Mouse (Mus musculus) layer of hippocampus, adult 9-10 months (tissue): ENCODE data around the gene Gm10282.

ENCODE experiments used
- DNase-seq: peaks from one replicate; pipeline ENCODE4 v3.0.0; 2022; ENCODE audit warnings: low spot score

The Gm10282 gene

DNA sequence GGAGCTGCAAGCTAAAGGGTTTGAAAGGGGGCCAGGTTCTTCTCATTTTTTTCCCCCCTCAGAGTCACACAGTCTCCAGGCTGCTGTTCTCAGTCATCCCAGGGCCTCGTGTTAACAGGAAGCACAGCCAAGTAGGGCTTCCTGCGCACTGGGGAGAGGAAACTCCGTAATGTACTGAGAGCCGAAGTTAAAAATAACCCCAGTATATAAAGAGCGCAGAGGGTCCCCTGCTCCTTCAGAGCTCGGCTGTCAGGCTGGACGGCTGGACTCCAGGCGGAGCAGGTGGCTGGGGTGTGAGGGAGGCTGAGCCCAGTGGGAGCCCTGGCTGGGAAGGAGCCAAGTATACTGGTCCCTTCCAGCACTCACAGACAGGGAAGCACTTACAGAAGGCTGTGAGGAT lies 9.4 kb downstream of the Gm10282 start:
- peak; percentile 45 for DNase-seq

DNA sequence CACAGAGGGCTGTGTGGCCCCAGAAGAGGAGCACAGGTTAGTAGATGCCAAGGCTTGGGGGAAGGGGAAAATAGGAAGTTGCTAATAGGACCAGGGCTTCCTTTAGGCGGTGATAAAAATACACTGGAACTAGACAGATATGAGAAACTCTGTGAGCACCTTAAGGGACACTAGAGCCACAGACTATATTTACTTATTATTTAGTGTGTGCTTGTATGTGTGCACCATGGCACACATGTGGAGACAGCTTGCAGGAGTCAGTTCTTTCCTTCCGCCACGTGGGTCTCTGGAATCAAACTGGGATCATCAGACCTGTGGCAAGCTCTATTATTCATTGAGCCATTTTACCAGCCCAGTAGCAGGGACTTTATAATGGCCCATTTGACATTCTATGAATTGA lies 9.9 kb downstream of the Gm10282 start:
- DNase-seq: no peak

DNA sequence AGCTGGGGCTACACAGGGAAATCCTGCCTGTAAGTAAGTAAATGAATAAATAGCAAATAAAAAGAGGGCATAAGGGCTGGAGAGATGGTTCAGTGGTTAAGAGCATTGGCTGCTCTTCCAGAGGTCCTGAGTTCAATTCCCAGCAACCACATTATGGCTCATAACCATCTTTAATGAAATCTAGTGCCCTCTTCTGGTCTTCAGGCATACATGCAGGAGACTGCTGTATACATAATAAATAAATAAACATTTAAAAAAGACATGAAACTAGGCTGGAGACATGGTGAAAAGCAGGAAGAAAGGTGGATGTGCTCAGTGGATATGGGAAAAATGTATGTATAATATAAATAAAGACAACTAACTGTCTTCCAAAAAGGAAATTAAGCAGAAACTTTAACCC lies 11.8 kb downstream of the Gm10282 start:
- no peak for DNase-seq

DNA sequence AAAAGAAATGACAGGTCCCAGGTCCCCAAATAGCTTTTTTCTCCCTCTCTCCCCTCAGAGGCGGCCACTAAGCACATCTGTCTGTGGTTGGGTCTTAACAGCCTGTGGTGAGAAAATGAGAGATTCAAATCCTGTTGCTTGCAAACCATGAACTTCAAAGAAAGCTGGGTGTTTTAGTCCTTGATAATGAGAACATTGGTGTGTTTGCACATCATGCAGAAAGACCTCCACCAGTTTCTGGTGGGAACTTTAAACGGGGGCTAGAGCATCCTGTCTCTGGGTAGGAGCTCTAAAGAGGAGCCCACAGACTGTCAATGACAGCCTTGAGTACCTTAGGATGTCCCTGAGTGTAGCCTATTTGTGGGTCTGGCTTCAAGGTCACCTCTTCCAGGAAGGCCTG lies 14.0 kb downstream of the Gm10282 start:
- DNase-seq: no peak

DNA sequence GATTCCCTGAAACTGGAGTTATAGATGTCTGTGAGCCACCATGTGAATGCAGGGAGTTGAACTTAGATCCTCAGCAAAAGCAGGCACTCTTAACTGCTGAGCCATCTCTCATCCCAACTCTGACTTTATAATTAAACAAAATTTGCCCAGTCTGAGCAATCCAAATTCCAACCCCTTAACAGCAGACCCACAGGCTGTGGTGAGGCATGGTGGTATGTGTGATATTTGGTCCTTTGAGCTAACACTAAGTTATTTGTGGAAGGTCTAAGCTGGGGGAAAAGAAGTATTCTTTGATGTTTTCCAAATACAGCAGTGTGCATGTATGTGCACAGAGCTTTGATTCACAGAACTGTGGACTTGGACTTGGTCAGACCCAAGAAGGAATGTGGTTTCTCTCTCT lies 16.0 kb downstream of the Gm10282 start:
- DNase-seq: no peak

DNA sequence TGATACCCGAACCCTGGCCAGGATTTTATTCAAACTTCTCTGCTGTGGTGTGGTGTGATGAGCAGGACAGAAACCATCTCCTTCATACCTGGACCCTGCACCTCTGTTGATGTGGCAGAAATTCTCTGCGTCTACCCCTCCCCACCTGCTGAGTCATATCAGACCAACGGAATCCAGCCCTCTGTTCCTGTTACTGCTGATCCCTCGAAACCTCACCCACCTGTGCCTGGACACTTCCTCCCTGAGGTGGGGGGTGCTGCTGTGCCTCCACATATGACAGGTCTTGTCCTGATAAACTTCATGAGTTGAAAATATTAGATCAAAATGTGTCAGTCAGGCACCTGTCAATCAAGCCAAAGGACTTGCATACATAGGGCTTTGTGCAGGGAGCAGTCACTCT lies 19.8 kb downstream of the Gm10282 start:
- DNase-seq: no peak

DNA sequence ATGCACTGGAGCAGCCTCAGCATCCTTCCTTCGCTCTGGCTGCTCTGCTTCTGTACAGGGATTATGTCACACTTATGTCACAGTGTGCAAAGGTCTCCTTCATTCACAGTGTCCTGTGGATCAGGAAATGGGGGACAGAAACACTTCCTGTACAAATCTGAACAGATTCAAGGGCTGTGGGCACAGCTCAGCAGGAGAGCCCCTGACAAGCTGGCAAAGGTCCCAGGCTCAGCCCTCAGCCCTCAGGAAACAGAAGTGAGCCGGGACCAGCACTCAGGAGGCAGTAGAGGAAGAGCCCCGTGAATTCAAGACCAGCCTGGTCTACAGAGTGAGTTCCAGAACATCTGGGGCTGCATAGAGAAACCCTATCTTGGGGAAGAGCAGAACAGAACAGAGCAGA lies 23.4 kb downstream of the Gm10282 start:
- DNase-seq: no peak

DNA sequence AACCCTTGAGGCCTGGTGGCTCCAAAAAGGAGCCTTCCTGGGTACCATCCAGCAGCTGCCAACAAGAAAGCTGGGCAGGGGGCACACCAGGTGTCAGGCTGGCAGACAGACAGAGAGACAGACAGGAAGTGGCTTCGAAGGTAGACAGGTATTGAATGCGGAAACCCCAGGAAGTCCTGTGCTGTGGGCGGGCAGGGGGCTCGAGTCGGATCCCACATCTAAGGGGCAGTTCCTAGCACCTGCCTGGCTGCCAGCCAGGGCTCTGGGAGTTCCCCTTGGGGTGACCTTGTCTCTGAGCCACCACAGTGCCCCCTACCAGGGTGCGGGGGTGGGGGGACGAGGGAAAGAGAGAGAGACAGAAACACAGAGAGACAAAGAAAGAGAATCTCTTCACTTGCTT lies 25.9 kb downstream of the Gm10282 start:
- no peak for DNase-seq

DNA sequence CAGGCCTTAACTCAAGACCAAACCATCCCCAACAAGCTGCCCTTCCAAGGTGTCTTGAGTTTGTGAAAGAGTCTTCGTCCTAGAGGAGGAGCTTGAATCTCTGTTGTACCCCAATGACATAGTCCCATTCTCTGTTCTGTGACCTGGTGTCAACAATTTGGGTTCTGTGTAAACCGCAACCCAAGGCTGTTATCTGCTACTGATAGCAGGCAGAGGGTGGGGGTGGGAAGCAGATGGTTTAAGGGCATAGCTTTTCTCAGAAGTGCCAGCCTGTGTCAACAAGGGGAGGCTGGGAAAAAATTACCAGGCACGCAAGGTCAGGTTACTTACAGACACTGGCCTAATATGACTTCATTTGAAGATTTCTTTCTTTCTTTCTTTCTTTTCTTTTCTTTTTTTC lies 27.8 kb downstream of the Gm10282 start:
- DNase-seq: no peak

DNA sequence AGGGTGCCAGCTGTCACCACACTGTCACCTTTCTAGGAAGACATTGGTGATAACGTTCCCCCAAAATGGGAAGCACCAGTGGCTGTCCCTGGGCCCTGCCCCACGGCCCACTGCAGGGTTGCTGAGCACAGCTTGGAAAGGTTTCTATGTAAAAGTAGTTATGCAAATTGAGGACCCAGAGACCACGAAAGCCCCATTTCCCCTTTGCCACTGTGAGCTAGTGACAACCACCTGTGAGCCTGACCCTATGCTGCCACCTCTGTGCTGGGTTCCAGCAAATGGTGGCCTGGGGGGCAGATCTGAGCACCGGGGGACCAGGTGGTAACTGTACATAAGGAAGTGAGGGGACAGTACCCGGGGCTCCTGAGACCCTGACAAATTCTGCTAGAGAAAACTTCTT lies 31.3 kb downstream of the Gm10282 start:
- no peak for DNase-seq

DNA sequence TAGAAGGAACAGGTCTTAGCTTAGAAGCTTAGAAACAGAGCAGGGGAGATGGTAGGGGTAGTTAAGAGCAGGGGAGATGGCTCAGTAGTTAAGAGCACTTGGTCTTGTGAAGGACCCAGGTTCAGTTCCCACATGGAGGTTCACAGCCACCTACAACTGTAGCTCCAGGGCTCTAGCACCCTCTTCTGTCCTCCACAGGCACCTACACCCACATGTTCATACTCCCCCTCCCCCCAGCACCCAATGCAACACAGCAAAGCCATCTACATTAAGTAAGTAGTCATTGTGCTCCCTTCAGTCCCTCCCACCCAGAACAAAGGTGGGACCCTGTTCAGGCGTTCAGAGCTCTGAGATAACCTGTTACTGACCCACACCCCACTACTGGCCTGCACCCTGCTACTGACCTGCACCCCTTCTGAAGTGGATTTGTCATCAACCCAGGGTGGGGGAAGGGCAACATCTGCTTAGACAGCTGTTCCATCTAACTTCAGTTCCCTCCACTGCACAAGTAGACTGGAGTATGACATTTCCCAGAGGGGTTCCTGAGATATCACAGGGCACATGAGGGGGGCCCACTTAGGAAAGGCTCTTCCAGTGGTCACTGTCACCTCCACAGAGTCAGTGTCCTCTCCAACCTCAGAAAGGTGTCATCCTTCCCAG lies 31.8 kb downstream of the Gm10282 start:
- DNase-seq: no peak

DNA sequence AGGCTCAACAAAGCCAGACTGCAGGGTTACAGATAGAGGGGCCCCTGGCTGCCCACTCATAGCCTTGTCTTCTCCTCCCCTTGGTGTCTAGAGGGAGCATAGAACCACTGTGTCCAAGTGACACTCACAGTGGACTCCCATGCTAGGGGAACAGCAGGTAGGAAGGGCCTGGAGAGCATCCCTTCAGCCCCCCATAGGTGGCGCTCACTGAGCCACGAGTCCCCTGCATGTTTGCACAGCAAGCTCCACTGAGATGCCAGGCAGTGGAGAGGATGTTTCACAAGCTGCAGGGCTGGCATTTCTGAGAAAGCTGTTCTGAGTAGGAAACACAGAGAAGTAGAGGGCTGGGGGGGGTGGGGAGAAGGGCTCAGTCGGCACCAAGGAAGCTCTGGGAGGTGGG lies 32.7 kb downstream of the Gm10282 start:
- peak; percentile 46 for DNase-seq

DNA sequence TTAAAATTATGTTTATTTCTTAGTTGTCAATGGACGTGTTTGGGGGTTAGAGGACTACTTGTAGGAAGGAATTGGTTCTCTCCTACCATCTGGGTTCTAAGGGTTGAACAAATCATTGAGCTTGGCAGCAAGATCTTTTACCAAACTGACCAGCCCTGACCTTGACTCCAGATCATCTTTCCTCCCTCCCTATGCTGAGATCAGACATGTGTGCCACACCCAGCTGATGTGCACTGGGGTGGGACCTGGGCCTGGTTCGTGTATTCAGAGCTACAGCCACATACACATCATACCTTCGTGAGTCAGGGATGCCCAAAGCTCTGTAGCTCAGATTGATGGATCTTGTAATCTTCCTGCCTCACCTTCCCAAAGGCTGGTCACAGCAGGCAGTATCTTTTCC lies 33.4 kb downstream of the Gm10282 start:
- DNase-seq: no peak

DNA sequence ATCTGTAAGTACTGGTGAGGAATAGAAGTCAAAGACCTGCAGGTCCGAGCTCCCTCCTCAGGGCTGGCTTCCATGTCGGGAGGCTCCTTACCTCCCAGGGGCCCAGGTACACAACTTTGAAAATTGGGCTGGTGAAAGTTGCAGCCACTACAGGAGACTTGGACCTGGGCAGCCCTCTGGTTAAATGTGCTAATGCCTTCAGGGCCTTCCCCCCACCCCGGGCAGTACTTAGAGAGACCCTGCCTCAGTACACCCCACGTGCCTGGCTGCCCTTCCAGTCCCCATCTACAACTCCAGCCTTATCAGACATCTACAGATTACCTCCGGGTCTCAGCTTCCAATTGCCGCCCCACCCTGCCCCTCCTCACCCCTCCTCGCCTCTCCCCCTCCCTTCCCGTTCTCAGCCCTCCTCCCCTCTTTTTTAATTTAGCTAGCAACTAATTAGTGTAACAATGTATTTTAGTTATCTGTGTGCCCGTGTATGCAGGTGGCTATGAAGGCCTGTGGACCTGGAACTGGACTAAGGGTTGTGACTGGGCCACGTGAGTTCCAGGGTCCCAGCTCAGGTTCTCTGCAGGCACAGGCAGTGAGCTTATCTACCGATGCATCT lies 33.9 kb downstream of the Gm10282 start:
- DNase-seq: no peak

DNA sequence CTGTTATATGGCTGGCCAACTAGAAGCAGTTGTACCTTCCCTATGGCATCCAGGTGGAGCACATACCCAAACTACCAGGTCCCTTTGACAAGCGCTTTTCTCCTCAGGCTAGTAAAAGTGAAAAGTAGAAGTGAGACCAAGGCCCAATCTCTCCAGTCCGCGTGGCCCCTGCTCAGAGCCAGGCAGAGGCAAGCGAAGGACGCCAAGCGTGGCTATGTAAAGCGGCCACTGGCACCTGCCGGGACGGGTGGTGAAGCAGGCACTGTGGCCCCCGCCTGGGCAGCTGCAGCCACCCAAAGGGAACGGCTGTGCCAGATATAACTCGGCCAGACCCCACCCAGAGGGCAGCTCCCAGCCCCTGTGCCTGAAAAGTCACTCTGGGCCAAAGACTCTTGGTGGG lies 34.5 kb downstream of the Gm10282 start:
- no peak for DNase-seq

DNA sequence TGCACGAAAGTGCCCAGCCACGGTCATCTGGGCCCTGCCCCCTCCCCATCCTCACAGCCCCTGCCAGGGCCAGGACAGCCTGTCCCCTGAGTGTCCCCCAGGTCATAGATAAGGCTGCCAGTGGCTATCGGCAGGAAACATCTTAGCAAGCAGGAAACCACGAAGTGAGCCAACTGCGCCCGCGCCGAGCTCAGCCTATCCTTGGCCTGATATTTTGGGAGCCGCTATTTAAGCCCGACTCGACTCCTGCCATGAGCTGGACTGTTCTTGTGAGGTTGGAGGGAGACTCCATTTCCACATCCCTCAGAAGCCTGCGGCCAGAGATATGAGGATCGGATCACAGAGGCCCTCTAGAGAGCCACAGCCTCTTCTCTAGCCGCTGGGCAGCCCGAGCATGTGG lies 36.7 kb downstream of the Gm10282 start:
- no peak for DNase-seq

DNA sequence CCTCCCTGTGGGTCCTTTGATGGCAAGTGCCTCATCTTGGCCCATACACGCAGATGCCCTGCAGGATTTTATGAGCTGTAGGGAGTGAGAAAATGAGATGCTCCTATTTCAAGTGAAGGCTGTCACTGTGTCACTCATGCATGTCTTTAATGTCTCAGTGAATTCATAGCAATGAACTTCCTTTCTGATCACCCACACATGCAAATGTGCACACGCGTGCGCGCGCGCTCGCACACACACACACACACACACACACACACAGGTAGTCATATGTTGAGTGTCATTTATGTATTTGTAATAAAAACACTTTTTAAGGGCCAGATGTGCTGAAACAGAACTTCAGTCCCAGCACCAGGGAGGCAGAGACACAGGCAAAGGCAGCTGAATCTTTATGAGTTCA lies 38.0 kb downstream of the Gm10282 start:
- no peak for DNase-seq

DNA sequence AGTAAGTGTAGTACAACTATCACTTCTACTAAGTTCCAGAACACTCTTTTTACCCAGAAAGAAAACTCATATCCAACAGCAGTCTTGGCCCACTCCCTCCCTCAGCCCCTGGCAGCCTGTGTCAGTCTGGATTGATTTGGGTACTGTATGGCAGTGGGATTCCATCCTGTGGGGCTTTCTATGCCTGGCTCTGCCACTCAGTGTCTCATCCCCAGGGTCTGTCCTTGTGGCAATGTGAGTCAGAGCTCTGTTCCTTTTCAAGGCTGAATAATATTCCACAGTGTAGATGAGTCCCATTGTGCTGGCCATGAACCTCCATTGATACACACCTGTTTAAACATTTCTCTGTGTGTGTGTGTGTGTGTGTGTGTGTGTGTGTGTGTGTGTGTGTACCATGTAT lies 38.4 kb downstream of the Gm10282 start:
- DNase-seq: no peak

DNA sequence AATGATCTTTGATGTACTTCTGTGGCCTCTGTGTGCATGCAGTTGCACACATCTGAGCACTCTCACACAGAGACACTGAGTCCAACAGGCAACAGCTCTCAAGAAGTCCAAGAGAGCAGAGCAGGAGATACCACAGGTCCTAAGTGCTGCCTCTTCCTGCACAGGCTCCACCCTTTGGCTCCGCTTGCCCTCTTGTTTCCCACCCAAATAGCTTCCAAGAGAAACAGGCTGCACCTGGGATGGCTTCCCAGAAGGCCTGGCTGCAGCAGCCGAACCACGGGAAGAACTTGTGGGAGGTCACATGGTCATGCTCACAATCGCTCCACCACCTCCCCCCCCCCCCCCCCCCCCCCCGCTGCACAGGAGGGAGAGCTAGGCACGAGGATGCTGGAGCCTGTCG lies 39.7 kb downstream of the Gm10282 start:
- no peak for DNase-seq

DNA sequence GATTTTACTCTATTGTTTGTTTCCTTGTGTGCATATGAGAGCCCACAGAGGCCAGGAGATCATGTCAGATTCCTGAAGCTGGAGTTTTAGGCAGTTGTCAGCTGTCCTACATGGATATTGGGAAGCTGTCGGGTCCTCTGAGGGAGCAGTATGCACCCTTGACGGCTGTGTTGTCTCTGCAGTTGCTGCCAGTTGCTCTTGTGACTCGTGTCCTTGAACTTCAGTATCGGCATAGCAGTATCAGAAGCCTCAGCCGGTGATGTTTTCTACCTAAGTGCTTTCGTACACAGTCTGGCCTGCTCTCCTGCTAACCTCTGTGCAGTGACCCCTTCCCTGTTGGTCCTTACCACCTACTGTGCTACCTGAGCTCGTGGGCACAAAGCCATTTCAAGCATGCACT lies 41.6 kb downstream of the Gm10282 start:
- DNase-seq: no peak

DNA sequence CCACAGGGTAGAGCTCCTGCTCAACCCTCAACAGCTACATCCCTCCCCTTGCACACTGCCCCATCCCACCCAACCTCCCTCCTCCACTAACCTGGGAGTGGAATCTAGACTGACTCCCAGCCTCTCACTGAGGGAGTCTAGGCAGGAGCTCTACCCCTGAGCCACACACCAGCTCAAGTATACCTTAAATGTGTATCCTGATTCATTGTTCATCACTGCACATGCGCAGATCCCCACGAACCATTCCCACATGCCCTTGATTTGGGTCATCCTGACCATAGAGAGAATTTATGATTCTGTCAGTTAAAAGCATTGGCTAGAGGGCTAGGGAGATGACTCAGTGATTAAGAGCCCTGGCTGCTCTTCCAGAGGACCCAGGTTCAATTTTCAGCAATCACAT lies 42.3 kb downstream of the Gm10282 start:
- DNase-seq: no peak

DNA sequence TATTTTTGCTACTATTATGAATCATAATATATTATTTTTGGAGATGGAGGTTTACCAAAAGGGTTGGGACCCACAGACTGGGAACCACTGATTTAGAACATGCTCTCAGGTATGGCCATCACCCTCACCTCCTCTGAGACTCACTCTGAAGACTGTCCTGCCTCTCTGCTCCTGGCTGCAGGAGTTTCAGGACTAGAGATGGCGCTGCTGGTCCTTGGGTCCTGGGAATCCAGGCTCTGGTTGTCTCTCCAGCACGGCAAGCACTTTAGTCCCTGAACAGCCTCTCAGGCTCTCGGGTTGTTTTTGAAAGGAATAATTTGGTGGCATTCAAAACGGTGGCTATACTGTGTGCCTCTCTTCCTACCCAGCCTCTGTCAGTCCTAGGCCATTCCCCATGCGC lies 43.2 kb downstream of the Gm10282 start:
- no peak for DNase-seq

DNA sequence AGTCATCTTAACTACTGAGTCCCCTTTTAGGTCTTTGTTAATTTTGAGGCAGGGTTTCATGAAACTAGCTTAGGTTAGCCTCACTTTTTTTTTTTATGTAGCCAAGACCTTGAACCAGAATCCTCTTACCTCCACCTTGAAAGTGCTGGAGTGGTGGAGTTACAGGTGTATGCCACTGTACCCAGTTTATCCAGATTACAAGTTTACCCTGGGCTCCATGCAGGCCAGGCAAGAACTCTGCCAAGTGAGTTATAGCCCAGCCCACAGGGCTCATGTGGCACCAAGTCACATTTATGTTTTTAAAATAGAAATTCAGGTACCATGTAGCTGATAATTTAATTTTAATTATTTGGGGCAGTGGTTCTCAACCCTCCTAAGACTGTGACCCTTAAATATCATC lies 43.6 kb downstream of the Gm10282 start:
- no peak for DNase-seq

DNA sequence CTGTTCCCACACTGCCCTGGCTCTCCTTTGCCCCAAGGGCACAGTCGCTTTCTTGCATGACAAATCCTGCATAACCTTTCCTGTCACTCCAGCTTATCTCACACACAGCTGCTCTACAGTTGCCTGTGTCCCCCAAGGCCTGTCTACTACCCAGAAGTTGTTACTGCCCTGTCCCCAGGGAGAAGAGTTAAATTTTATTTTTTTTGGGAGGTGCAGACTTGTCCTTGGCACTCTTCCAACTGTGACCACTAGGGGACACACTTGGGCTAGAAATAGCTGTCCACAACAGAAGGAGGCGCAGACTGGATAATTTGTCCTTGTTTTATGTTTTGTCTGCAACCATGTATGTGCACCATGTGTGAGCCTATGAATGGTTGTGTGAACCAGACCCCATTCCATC lies 44.0 kb downstream of the Gm10282 start:
- no peak for DNase-seq

DNA sequence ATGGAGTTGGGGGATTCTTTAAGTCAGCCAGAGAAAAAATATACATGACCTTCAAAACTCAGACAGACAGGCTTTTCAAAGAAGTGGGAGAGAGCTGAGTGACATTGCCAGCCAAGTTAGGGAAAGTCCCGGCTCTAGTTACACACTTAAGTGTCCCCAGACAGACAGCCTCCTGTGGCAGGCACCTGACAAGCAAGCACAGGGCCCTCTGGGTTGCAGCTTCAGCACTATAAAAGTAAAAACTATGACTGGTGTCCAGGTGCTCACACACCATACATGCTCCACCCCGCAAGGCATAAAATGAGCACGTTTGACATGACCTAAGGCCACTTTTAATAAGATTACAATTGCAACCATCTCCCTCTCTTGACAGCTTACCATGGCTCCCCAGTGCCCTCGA lies 44.5 kb downstream of the Gm10282 start:
- no peak for DNase-seq
